Mouse (Mus musculus) forebrain, postnatal 0 days (tissue): ENCODE results near the gene Cyth2. TPM values are rescaled to one million over a fixed set of nuclear protein-coding genes. Genes with fewer than 3 reads are reported as not detected.

Source experiments
- ATAC-seq: fragments of 200-750 bp; cut with Nextera tagmentation; 2 replicates; pipeline ENCODE4 v1.8.0; 2017; ENCODE audit warnings: mild to moderate bottlenecking, moderate library complexity
- DNase-seq: peaks from one replicate; pipeline ENCODE4 v3.0.0-alpha.2; 2015
- H3K27ac ChIP-seq: fragments of 300-500 bp; sonication (generic); 2 replicates; pipeline ENCODE4 v1.5.1; 2014; ENCODE audit warnings: low read depth, mild to moderate bottlenecking, antibody characterized with exemption, low read length, moderate library complexity, mixed read lengths
- H3K27me3 ChIP-seq: fragments of 300-500 bp; sonication (generic); 2 replicates; pipeline ENCODE4 v1.6.1; 2014; ENCODE audit warnings: mild to moderate bottlenecking, low read length, mixed read lengths; ENCODE audit not compliant: insufficient read depth
- H3K36me3 ChIP-seq: fragments of 300-500 bp; sonication (generic); 2 replicates; pipeline ENCODE4 v1.6.1; 2014; ENCODE audit warnings: mild to moderate bottlenecking, moderate library complexity; ENCODE audit not compliant: insufficient read depth
- H3K4me1 ChIP-seq: fragments of 300-500 bp; sonication (generic); 2 replicates; pipeline ENCODE4 v1.6.1; 2014; ENCODE audit warnings: antibody characterized with exemption; ENCODE audit not compliant: insufficient read depth
- H3K4me2 ChIP-seq: fragments of 300-500 bp; sonication (generic); 2 replicates; pipeline ENCODE4 v1.6.1; 2014; ENCODE audit warnings: low read depth, mild to moderate bottlenecking, moderate library complexity
- H3K4me3 ChIP-seq: fragments of 300-500 bp; sonication (generic); 2 replicates; pipeline ENCODE4 v1.5.1; 2014; ENCODE audit warnings: low read depth, low read length, mixed read lengths
- H3K9ac ChIP-seq: fragments of 300-500 bp; sonication (generic); 2 replicates; pipeline ENCODE4 v1.6.1; 2014; ENCODE audit warnings: mild to moderate bottlenecking
- H3K9me3 ChIP-seq: fragments of 300-500 bp; sonication (generic); 2 replicates; pipeline ENCODE4 v1.6.1; 2016; ENCODE audit warnings: low read length
- CTCF ChIP-seq: sonication (generic); IDR thresholded peaks from 2 replicates; pipeline ENCODE4 v1.5.1; 2016; ENCODE audit warnings: antibody characterized with exemption, control low read depth, low read depth
- WGBS: fragments of 180-500 bp; shearing (Covaris S2); extraction: QIAGEN DNeasy Blood & Tissue Kit; methylation state at CpG from one replicate; pipeline ENCODE4 v1.1.7; 2014; 5-methylcytosine and 5-hydroxymethylcytosine counted together
- polyA plus RNA-seq: library from polyadenylated mRNA; unstranded; fragments of >200 nt; fragmentation: Nextera tagmentation; extraction: Ambion mirVana; gene quantifications from 2 replicates; pipeline ENCODE4 v1.2.1, GENCODE M21; 2015
- total RNA-seq: library from RNA; depleted of rRNA; stranded (reverse); fragments of >200 nt; gene quantifications from 2 replicates; pipeline ENCODE4 v1.2.3, GENCODE M21; 2014; rRNA removed

Cyth2 gene
- total RNA-seq (253 and 270 TPM in 2 replicates), polyA plus RNA-seq (282 and 317 TPM in 2 replicates)

GRCm38 (mm10) chr7:45813787-45814779 lies at the start of gene Cyth2:
Cyth2 (minus strand) TSS chr7:45814581.
- no peaks in the 10 kb centered on the region for H3K9me3 ChIP-seq
- H3K27me3 ChIP-seq, result no peaks in the 10 kb centered on the region
- H3K9ac ChIP-seq, result peak within 1 kb of the TSS; percentile 100
- H3K27ac ChIP-seq, result peak within 1 kb of the TSS; percentile 100
- peak; percentile 100 for DNase-seq
- peak within 1 kb of the TSS; percentile 100 for H3K4me3 ChIP-seq
- H3K4me2 ChIP-seq, result peak within 1 kb of the TSS; percentile 84
- peak; percentile 98 for ATAC-seq
- no peak for TF ChIP-seq CTCF
- H3K4me1 ChIP-seq, result peaks cover 14% of the 10 kb centered on the region
- H3K36me3 ChIP-seq, result peaks cover 39% of the 10 kb centered on the region
- WGBS, result 3% methylated on average over 78 of the region's 92 CpGs

- H3K27ac ChIP-seq, result no peak overlapping the region
- H3K27me3 ChIP-seq, result no peaks in the 10 kb centered on the region; the same call in 1 of the 2 replicates
- no peaks in the 10 kb centered on the region for H3K9me3 ChIP-seq
- WGBS, result 85% methylated on average over 7 of the region's 7 CpGs
- H3K4me3 ChIP-seq, result no peak overlapping the region
- H3K36me3 ChIP-seq, result no peaks in the 10 kb centered on the region
- H3K9ac ChIP-seq, result no peak overlapping the region
- peaks cover 7% of the 10 kb centered on the region for H3K4me1 ChIP-seq
- ATAC-seq, result no peak
- TF ChIP-seq CTCF, result no peak
- no peak for DNase-seq
- H3K4me2 ChIP-seq, result no peak overlapping the region
Measured at GRCm38 (mm10) chr7:45862804-45863203, 48.4 kb upstream of the Cyth2 start.

- H3K4me3 ChIP-seq, result no peak overlapping the region
- no peaks in the 10 kb centered on the region; the same call in none of the 2 replicates for H3K27me3 ChIP-seq
- H3K27ac ChIP-seq, result no peak overlapping the region
- H3K4me1 ChIP-seq, result peaks cover 5% of the 10 kb centered on the region; the same call in 1 of the 2 replicates
- WGBS, result 75% methylated on average over 4 of the region's 4 CpGs
- DNase-seq (no peak), ATAC-seq (no peak)
- no peak for TF ChIP-seq CTCF
- H3K36me3 ChIP-seq, result no peaks in the 10 kb centered on the region
- H3K9me3 ChIP-seq, result no peaks in the 10 kb centered on the region
- no peak overlapping the region for H3K4me2 ChIP-seq
- no peak overlapping the region for H3K9ac ChIP-seq
Measured at GRCm38 (mm10) chr7:45859008-45859407, 44.6 kb upstream of the Cyth2 start.

- H3K27me3 ChIP-seq, result no peaks in the 10 kb centered on the region; the same call in none of the 2 replicates
- 9% methylated on average over 30 of the region's 30 CpGs for WGBS
- peak overlapping the region; percentile 53 for H3K4me2 ChIP-seq
- peak overlapping the region; percentile 45 for H3K9ac ChIP-seq
- peaks cover 5% of the 10 kb centered on the region; the same call in 1 of the 2 replicates for H3K4me1 ChIP-seq
- ATAC-seq (peak; percentile 39; the same call in 1 of the 2 replicates), DNase-seq (peak; percentile 49)
- H3K4me3 ChIP-seq, result peak overlapping the region; percentile 35
- H3K27ac ChIP-seq, result no peak overlapping the region
- no peaks in the 10 kb centered on the region for H3K9me3 ChIP-seq
- H3K36me3 ChIP-seq, result no peaks in the 10 kb centered on the region; the same call in 1 of the 2 replicates
- TF ChIP-seq CTCF, result no peak
Measured at GRCm38 (mm10) chr7:45856950-45857901, 42.8 kb upstream of the Cyth2 start.

GRCm38 (mm10) chr7:45853089-45853488 lies 38.7 kb upstream of the Cyth2 start:
- Histone ChIP-seq H3K36me3 (no peaks in the 10 kb centered on the region; the same call in 1 of the 2 replicates), H3K4me1 (peaks cover 5% of the 10 kb centered on the region; the same call in 1 of the 2 replicates), H3K27ac (no peak overlapping the region), H3K4me2 (no peak overlapping the region), H3K27me3 (no peaks in the 10 kb centered on the region; the same call in none of the 2 replicates), H3K4me3 (no peak overlapping the region), H3K9me3 (no peaks in the 10 kb centered on the region), H3K9ac (no peak overlapping the region)
- no peak for TF ChIP-seq CTCF
- WGBS, result 79% methylated on average over 12 of the region's 12 CpGs
- ATAC-seq (no peak), DNase-seq (no peak)

- H3K9ac ChIP-seq, result no peak overlapping the region
- 70% methylated on average over 3 of the region's 3 CpGs for WGBS
- no peaks in the 10 kb centered on the region for H3K27me3 ChIP-seq
- no peak overlapping the region for H3K4me2 ChIP-seq
- no peak overlapping the region for H3K4me3 ChIP-seq
- H3K9me3 ChIP-seq, result no peaks in the 10 kb centered on the region
- no peak overlapping the region for H3K27ac ChIP-seq
- no peak for ATAC-seq
- no peaks in the 10 kb centered on the region for H3K4me1 ChIP-seq
- H3K36me3 ChIP-seq, result no peaks in the 10 kb centered on the region; the same call in 1 of the 2 replicates
- TF ChIP-seq CTCF, result no peak
- no peak for DNase-seq
Measured at GRCm38 (mm10) chr7:45850661-45851060, 36.3 kb upstream of the Cyth2 start.
